Comparison of ENCODE assay signal across 8 mouse cellular contexts in genomic region chr8:124897386-124898250, GRCm38 (mm10). TPM values are rescaled to one million over a fixed set of nuclear protein-coding genes. Genes with fewer than 3 reads are reported as not detected.
A peak's percentile ranks its signal among the peaks of the same experiment; 100 is the strongest.
DNase-seq lines count a peak whose midpoint lies in the region; ATAC-seq and TF ChIP-seq lines count a peak whose summit lies in the region.

Gene Exoc8 (minus strand): TSS chr8:124897705.
Gene Sprtn (plus strand): TSS chr8:124897886.

- DNase-seq in CD8-positive naive resting alpha-beta T cell, adult 2 months (ENCODE audit: low read depth in 2 of 2, low spot score in 2 of 2), result peak; percentile 97
- peak; percentile 90 for DNase-seq in c-Kit-positive CD71-negative TER-119-negative erythroid progenitor cells, embryonic 14.5 days (ENCODE audit: low read depth)
- peak; percentile 96 for DNase-seq in forebrain, embryonic 10.5 days (ENCODE audit: extremely low spot score, low spot score)
- peak; percentile 95 to 98 for DNase-seq in kidney, postnatal 25 days
- DNase-seq in liver, embryonic 14.5 days (ENCODE audit: low read depth in 3 of 3, low spot score in 3 of 3), result peak; percentile 87 to 91 (median 89)
- peak; percentile 100 for DNase-seq in neural tube, embryonic 11.5 days (ENCODE audit: low spot score)
- DNase-seq in stomach, postnatal 0 days (ENCODE audit: low spot score), result peak; percentile 98

- no peak for TF ChIP-seq EP300 in liver, embryonic 14.5 days (IDR thresholded peaks at IDR 0.05; ENCODE audit: low read depth)
- no peak for TF ChIP-seq EP300 in stomach, postnatal 0 days (optimal IDR thresholded peaks at IDR 0.05)

- H3K4me3 ChIP-seq in forebrain, embryonic 10.5 days, result peak within 1 kb of the TSS; percentile 98
- peak within 1 kb of the TSS; percentile 93 for H3K4me3 ChIP-seq in heart, embryonic 15.5 days
- peak within 1 kb of the TSS; percentile 83 to 84 for H3K4me3 ChIP-seq in liver, embryonic 14.5 days (ENCODE audit: insufficient read depth in 1 of 2, low read depth in 2 of 2, low read length in 2 of 2)
- H3K4me3 ChIP-seq in neural tube, embryonic 11.5 days (ENCODE audit: low read depth, low read length), result peak within 1 kb of the TSS; percentile 95
- peak within 1 kb of the TSS; percentile 86 for H3K4me3 ChIP-seq in stomach, postnatal 0 days (ENCODE audit: low read depth, low read length)

- peak; percentile 82 for ATAC-seq in heart, embryonic 15.5 days (replicated peaks; ENCODE audit: insufficient number of reproducible peaks, insufficient read depth, low FRiP score, low read depth)
- peak; percentile 93 for ATAC-seq in liver, embryonic 14.5 days (ENCODE audit: insufficient read depth)
- ATAC-seq in neural tube, embryonic 11.5 days (ENCODE audit: insufficient read depth, low FRiP score, low TSS enrichment), result peak; percentile 87
- ATAC-seq in stomach, postnatal 0 days (ENCODE audit: low FRiP score, low TSS enrichment), result peak; percentile 86

- WGBS in forebrain, embryonic 10.5 days, result under 1% methylated on average over 114 of the region's 114 CpGs
- under 1% methylated on average over 106 of the region's 114 CpGs for WGBS in heart, embryonic 15.5 days
- under 1% methylated on average over 114 of the region's 114 CpGs for WGBS in liver, embryonic 14.5 days (ENCODE audit: insufficient replicate concordance)
- WGBS in neural tube, embryonic 11.5 days, result under 1% methylated on average over 114 of the region's 114 CpGs
- WGBS in stomach, postnatal 0 days, result under 1% methylated on average over 114 of the region's 114 CpGs

- peak within 1 kb of the TSS; percentile 97 for H3K4me2 ChIP-seq in heart, embryonic 15.5 days
- peak within 1 kb of the TSS; percentile 98 for H3K4me2 ChIP-seq in liver, embryonic 14.5 days (ENCODE audit: low read depth)
- H3K4me2 ChIP-seq in neural tube, embryonic 11.5 days (ENCODE audit: low read depth), result peak within 1 kb of the TSS; percentile 100
- peak within 1 kb of the TSS; percentile 98 for H3K4me2 ChIP-seq in stomach, postnatal 0 days (replicated peaks; ENCODE audit: low read depth)

- peaks cover 68% of the 10 kb centered on the region for H3K36me3 ChIP-seq in forebrain, embryonic 10.5 days (replicated peaks)
- H3K36me3 ChIP-seq in heart, embryonic 15.5 days, result peaks cover 43% of the 10 kb centered on the region
- H3K36me3 ChIP-seq in liver, embryonic 14.5 days (replicated peaks; ENCODE audit: control insufficient read depth, insufficient read depth, low read depth), result peaks cover 41% of the 10 kb centered on the region
- H3K36me3 ChIP-seq in neural tube, embryonic 11.5 days (ENCODE audit: control insufficient read depth, insufficient read depth, low read length), result peaks cover 7% of the 10 kb centered on the region
- H3K36me3 ChIP-seq in stomach, postnatal 0 days (ENCODE audit: control insufficient read depth, insufficient read depth, low read length), result peaks cover 21% of the 10 kb centered on the region

- peaks cover 31% of the 10 kb centered on the region for H3K4me1 ChIP-seq in forebrain, embryonic 10.5 days
- H3K4me1 ChIP-seq in heart, embryonic 15.5 days (replicated peaks), result peaks cover 35% of the 10 kb centered on the region
- peaks cover 9 to 12% of the 10 kb centered on the region in 2 experiments for H3K4me1 ChIP-seq in liver, embryonic 14.5 days (replicated peaks; ENCODE audit: control insufficient read depth in 2 of 2, insufficient read depth in 2 of 2, low read length in 1 of 2)
- H3K4me1 ChIP-seq in neural tube, embryonic 11.5 days (ENCODE audit: control insufficient read depth, insufficient read depth, low read length), result peaks cover 12% of the 10 kb centered on the region
- H3K4me1 ChIP-seq in stomach, postnatal 0 days (replicated peaks; ENCODE audit: control insufficient read depth, insufficient read depth), result peaks cover 14% of the 10 kb centered on the region; the same call in 1 of the 2 replicates

- H3K9me3 ChIP-seq in forebrain, embryonic 10.5 days, result no peaks in the 10 kb centered on the region
- no peaks in the 10 kb centered on the region for H3K9me3 ChIP-seq in heart, embryonic 15.5 days (replicated peaks)
- H3K9me3 ChIP-seq in liver, embryonic 14.5 days (ENCODE audit: control insufficient read depth, low read length), result no peaks in the 10 kb centered on the region
- H3K9me3 ChIP-seq in neural tube, embryonic 11.5 days (ENCODE audit: control insufficient read depth, low read length), result no peaks in the 10 kb centered on the region
- H3K9me3 ChIP-seq in stomach, postnatal 0 days (ENCODE audit: control insufficient read depth, low read length), result no peaks in the 10 kb centered on the region

- TF ChIP-seq CTCF in liver, embryonic 14.5 days (IDR thresholded peaks at IDR 0.05; ENCODE audit: low read depth), result no peak
- TF ChIP-seq CTCF in stomach, postnatal 0 days (IDR thresholded peaks at IDR 0.05; ENCODE audit: low read depth), result no peak

- no peaks in the 10 kb centered on the region for H3K27me3 ChIP-seq in forebrain, embryonic 10.5 days (ENCODE audit: poor library complexity, severe bottlenecking)
- no peaks in the 10 kb centered on the region for H3K27me3 ChIP-seq in heart, embryonic 15.5 days
- H3K27me3 ChIP-seq in liver, embryonic 14.5 days (ENCODE audit: control insufficient read depth, insufficient read depth, low read length), result no peaks in the 10 kb centered on the region
- H3K27me3 ChIP-seq in neural tube, embryonic 11.5 days (ENCODE audit: control insufficient read depth, insufficient read depth, low read length), result no peaks in the 10 kb centered on the region
- H3K27me3 ChIP-seq in stomach, postnatal 0 days (ENCODE audit: control insufficient read depth, insufficient read depth, low read length), result no peaks in the 10 kb centered on the region

- peak within 1 kb of the TSS; percentile 84 for H3K27ac ChIP-seq in forebrain, embryonic 10.5 days
- H3K27ac ChIP-seq in heart, embryonic 15.5 days, result peak within 1 kb of the TSS; percentile 85
- H3K27ac ChIP-seq in liver, embryonic 14.5 days, result peak within 1 kb of the TSS; percentile 57
- peak within 1 kb of the TSS; percentile 56; the same call in 1 of the 2 replicates for H3K27ac ChIP-seq in neural tube, embryonic 11.5 days (ENCODE audit: low read depth, low read length)
- H3K27ac ChIP-seq in stomach, postnatal 0 days (replicated peaks), result peak within 1 kb of the TSS; percentile 90

- H3K9ac ChIP-seq in heart, embryonic 15.5 days, result peak within 1 kb of the TSS; percentile 89
- peak within 1 kb of the TSS; percentile 88 for H3K9ac ChIP-seq in liver, embryonic 14.5 days (replicated peaks)
- peak within 1 kb of the TSS; percentile 79 for H3K9ac ChIP-seq in neural tube, embryonic 11.5 days (ENCODE audit: low read length)
- H3K9ac ChIP-seq in stomach, postnatal 0 days (ENCODE audit: low read length), result peak within 1 kb of the TSS; percentile 87

RNA-seq across cellular contexts. Expression of gene Exoc8, which starts in this region (rescaled TPM):
- polyA plus RNA-seq in forebrain, embryonic 10.5 days (2016; fragmentation: Nextera tagmentation; extraction: Ambion mirVana), result 8.3 and 8.5 TPM in 2 replicates
- polyA plus RNA-seq in heart, embryonic 15.5 days (2015; fragmentation: Nextera tagmentation; extraction: Ambion mirVana), result 6.5 and 7.6 TPM in 2 replicates
- polyA plus RNA-seq in liver, embryonic 14.5 days (2012; rRNA removed), result 2.6 and 3.7 TPM in 2 replicates
- polyA plus RNA-seq in liver, embryonic 14.5 days (2014; fragmentation: Nextera tagmentation; extraction: Ambion mirVana), result 2.4 and 2.6 TPM in 2 replicates
- 7.7 and 8.0 TPM in 2 replicates for polyA plus RNA-seq in neural tube, embryonic 11.5 days (2014; fragmentation: Nextera tagmentation; extraction: Ambion mirVana)
- polyA plus RNA-seq in stomach, postnatal 0 days (2015; fragmentation: Nextera tagmentation; extraction: Ambion mirVana), result 4.9 and 5.9 TPM in 2 replicates

RNA-seq across cellular contexts. Expression of gene Sprtn, which starts in this region (rescaled TPM):
- polyA plus RNA-seq in forebrain, embryonic 10.5 days (2016; fragmentation: Nextera tagmentation; extraction: Ambion mirVana), result 8.8 and 10.0 TPM in 2 replicates
- 7.2 and 9.6 TPM in 2 replicates for polyA plus RNA-seq in heart, embryonic 15.5 days (2015; fragmentation: Nextera tagmentation; extraction: Ambion mirVana)
- polyA plus RNA-seq in liver, embryonic 14.5 days (2012; rRNA removed), result 4.8 and 7.0 TPM in 2 replicates
- 4.9 and 5.0 TPM in 2 replicates for polyA plus RNA-seq in liver, embryonic 14.5 days (2014; fragmentation: Nextera tagmentation; extraction: Ambion mirVana)
- polyA plus RNA-seq in neural tube, embryonic 11.5 days (2014; fragmentation: Nextera tagmentation; extraction: Ambion mirVana), result 12.2 and 14.5 TPM in 2 replicates
- polyA plus RNA-seq in stomach, postnatal 0 days (2015; fragmentation: Nextera tagmentation; extraction: Ambion mirVana), result 4.9 and 5.0 TPM in 2 replicates

Comparison
In these comparisons a context has a peak if more than half of its experiments do, and no peak if none do; other contexts are left out.
1. Peak in every context shown above with its lines: DNase-seq, ATAC-seq, H3K4me3 ChIP-seq and H3K27ac ChIP-seq.